Mouse (Mus musculus) telencephalon, adult 2 months (tissue): ENCODE data around the gene Fzd5.
A peak's percentile ranks its signal among the peaks of the same experiment; 100 is the strongest.

Source experiments
- DNase-seq: peaks from one replicate; pipeline ENCODE4 v3.0.0-alpha.2; 2011; ENCODE audit warnings: low read depth, low spot score

The Fzd5 gene

GRCm38 (mm10) chr1:64737502-64738179 lies at the start of gene Fzd5:
TSS of gene Fzd5 (minus strand) at chr1:64737751.
- peak; percentile 52 for DNase-seq

DNA sequence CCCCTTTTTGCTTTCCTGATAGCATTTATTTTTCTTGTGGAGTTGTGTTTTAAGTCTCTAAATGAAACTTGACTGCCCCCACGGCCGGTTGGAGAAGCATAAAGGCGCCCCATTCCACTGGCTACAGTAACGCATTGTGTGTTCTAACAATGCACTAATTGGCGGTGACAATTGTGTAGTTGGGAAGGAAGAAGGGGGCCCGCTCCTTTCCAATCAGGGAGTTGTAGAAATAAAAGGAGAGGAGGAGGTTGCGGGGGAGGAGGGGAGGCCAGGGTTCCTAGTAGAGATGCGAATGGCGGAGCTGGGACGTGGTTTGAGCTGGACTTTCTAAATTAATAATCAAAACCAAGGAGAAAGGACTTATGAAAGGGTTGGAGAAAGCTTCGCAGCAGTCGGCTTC lies 42.3 kb upstream of the Fzd5 start:
- DNase-seq = no peak

- DNase-seq = no peak
These were observed 41.9 kb upstream of the Fzd5 start for GRCm38 (mm10) chr1:64779415-64779814.

GRCm38 (mm10) chr1:64773305-64773704 lies 35.8 kb upstream of the Fzd5 start:
- DNase-seq = no peak

- DNase-seq = no peak
These were observed 32.6 kb upstream of the Fzd5 start for GRCm38 (mm10) chr1:64770169-64770568.

GRCm38 (mm10) chr1:64761646-64762045 lies 24.1 kb upstream of the Fzd5 start:
- DNase-seq = no peak

DNA sequence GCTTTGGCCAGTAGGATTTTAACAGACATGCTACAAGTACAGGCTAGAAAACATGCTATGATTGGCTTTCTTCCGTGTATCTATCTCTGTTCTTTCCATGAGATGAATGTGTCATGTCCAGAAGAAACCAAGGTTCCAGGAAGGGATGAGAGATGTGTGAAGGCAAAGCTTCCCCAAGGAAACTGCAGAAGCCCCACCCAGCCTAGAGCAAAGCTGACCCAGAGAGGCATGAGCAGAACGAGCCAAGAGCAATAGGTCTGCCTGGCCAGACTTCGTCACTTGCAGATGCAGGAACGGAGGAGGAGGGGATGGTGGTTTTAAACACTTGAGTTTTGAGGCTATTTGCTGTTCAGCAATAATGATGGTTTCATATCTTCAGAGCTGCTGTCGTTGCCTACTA lies 20.2 kb upstream of the Fzd5 start:
- no peak for DNase-seq

DNA sequence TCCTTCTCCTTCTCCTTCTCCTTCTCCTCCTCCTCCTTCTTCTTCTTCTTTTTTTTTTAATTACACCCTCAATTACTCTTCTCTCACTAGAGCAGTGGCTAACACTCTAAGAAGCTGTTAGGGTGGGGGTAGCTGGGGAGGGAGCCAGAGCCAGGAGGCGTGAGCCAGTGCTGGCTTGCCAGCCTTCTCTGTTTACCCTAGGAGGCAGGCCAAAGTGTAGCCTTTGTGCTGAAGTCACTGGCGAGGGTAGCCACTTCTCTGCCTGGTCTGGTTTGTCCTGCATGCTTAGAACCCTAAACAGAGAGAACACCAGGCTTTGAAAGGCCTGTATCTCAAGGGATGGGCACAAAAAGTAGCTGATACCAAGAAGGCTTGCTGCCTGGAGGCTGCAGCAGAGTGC lies 19.7 kb upstream of the Fzd5 start:
- DNase-seq = no peak

GRCm38 (mm10) chr1:64756640-64757030 lies 19.1 kb upstream of the Fzd5 start:
- no peak for DNase-seq

GRCm38 (mm10) chr1:64755971-64756639 lies 18.6 kb upstream of the Fzd5 start:
- no peak for DNase-seq

DNA sequence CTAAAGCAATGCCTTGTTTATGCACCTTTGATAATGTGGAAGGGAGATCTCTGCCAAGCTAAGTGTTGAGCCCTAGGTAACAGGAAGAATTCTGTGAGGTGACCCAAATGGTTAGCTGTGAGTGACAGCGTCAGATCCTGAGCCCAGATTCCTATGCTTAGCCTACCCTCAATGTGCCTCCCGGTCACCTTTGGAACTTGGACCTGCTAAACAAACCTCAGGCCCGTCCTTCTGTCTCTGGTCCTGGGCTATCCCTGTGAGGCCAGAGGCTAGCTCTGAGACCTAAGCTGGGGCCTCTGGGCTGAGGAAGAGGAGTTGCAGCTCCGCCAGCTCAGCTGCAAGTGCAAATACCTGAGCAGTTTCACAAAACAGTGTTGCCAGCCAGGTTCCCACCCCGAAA lies 17.1 kb upstream of the Fzd5 start:
- no peak for DNase-seq

DNA sequence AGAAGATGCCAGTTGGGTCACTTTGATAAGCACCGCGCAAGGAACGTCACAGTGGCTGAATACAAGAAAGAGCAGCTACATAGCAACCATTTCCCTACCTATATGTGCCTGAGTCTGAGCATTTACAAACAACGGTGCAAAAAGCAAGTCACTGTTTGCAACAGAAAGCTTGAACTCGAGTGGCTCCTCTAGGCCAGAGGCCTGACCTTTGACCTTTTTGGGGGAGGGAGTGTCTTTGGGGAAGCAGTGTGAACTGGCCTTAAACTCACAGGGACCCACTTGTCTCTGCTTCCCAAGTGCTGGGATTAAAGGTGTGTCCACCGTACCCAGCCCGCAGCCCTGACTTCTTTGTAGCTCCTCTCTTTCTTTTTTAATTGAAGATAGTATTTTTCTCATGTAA lies 16.1 kb upstream of the Fzd5 start:
- no peak for DNase-seq

- no peak for DNase-seq
These were observed 15.6 kb upstream of the Fzd5 start for GRCm38 (mm10) chr1:64753109-64753508.

GRCm38 (mm10) chr1:64744616-64745015 lies 7.1 kb upstream of the Fzd5 start:
- no peak for DNase-seq

- DNase-seq = no peak
These were observed 5.3 kb upstream of the Fzd5 start for GRCm38 (mm10) chr1:64742741-64743408.

DNA sequence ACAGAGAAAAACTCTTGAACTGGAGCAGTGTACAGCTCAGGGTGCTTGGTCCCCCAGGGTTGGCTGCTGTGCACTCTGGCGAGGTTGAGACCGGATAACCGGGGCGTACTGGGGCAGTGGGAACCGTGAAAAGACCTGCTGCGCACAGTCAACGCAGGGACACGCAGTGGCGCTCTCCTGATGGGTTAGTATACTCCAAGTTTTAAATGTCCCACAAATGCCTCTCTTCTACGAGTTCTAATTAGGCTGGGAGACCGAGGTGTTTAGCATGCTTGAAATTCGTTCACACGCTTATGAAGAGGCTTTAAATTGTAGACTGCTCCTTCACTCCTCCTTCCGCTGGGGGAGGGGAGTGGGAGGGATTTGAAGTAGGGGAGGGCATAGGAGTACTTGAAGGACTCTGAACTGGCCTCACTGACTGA lies 1.1 kb upstream of the Fzd5 start:
- DNase-seq = no peak

DNA sequence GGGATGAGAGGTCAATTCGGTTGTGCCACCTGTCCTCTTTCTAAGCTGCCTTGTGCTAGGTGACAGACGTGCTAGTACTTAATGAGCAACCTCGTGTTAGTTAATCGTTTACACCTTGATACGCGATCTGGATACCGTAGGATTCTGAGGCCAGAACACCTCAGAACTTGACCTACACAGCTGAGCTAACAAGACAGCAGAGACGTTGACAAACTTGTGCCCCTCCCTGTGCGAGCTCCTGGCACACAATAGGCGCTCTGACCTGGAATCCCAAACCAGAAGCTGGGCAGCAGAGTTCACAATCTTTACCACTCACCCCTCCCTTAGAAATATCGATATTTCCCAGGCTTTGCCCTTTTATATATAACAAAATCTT lies 617 bp upstream of the Fzd5 start:
- no peak for DNase-seq

DNA sequence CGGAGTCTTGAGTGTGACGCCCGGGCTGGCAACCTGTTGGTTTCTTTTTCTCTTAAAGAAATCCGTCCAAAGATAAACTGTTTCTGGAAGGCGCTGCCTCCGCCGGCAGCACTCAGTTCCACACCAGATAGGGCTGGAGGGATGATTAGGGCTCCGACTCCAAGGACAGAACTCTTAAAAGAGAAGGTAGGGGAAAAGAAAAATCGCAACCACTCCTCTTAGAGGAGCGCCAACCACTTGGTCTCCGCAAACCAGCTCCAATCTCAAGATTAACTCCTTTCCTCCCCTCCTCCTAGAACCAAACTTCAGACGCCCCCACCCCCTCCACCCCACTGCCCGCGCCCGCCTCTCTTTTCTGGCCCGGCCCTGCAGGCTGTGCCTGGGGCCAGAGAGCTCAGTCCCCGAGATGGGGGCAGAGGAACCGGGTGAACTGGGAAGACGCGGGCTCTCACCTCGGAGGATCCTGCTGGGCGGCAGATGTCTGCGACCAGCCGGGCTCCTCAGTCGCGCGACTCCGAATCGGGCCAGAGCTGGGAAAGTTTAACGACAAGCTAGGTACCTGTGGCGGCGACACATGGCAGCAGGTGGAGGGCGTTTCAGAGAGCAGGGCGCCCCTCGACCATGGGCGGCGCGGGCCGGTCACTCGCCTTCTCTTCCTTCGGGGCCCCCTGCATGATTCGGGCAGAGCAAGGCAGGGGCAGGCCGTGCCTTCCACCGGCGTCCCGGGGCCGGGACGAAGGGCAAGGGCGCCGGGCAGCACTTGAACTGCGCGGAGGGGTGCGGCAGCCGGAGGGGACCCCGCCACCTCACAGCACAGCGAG lies 660 bp downstream of the Fzd5 start:
- DNase-seq = no peak

GRCm38 (mm10) chr1:64735781-64736680 lies 1.5 kb downstream of the Fzd5 start:
- no peak for DNase-seq

DNA sequence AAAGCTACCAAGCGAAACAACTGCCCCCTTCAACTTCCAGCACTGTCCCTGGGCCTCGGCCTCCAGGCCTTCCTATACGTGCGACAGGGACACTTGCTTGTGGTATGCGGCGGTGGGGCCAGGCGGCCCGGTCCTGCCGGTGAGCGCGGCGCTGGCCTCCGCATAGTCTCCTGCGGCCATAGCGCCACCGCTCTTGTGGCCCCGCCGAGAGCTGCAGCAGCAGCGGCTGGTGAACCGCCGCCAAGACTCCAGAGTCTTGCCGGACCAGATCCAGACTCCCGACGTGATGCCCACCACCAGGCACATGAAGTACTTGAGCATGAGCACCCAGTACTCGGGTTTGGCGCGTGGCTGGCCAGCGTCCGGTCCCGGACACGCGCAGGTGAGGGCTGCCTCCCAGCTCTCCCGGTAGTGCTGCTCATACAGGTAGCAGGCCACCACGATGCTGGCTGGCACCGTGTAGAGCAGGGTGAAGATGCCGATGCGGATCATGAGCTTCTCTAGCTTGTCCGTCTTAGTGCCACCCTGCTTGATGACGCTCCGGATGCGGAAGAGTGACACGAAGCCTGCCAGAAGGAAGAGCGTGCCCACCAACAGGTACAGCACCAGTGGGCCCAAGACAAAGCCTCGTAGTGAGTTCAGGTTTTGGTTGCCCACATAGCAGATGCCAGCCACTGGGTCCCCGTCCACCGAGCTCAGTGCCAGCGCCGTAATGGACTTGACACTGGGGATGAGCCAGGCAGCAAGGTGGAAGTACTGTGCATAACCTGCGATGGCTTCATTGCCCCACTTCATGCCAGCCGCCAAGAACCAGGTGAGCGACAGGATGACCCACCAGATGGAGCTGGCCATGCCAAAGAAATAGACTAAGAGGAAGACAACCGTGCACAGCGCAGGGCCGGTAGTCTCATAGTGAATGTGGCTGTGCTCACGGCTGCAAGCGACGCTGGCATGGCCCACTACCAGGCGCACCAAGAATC lies 2.5 kb downstream of the Fzd5 start:
- no peak for DNase-seq
